Mouse (Mus musculus) neural tube, embryonic 12.5 days (tissue): ENCODE results near the gene B3gnt4. TPM values are rescaled to one million over a fixed set of nuclear protein-coding genes. Genes with fewer than 3 reads are reported as not detected.

Experiments
- ATAC-seq: fragments of 200-750 bp; cut with Nextera tagmentation; 2 replicates; pipeline ENCODE4 v1.8.0; 2017; ENCODE audit warnings: low read depth, mild to moderate bottlenecking, moderate TSS enrichment, moderate library complexity; ENCODE audit not compliant: low FRiP score
- H3K27ac ChIP-seq: fragments of 300-500 bp; sonication (generic); 2 replicates; pipeline ENCODE4 v1.5.1; 2016
- H3K27me3 ChIP-seq: fragments of 300-500 bp; sonication (generic); replicated peaks from 2 replicates; pipeline ENCODE4 v1.6.1; 2016; ENCODE audit warnings: mild to moderate bottlenecking
- H3K36me3 ChIP-seq: fragments of 300-500 bp; sonication (generic); 2 replicates; pipeline ENCODE4 v1.6.1; 2016; ENCODE audit warnings: mild to moderate bottlenecking
- H3K4me1 ChIP-seq: fragments of 300-500 bp; sonication (generic); 2 replicates; pipeline ENCODE4 v1.6.1; 2016
- H3K4me2 ChIP-seq: fragments of 300-500 bp; sonication (generic); replicated peaks from 2 replicates; pipeline ENCODE4 v1.6.1; 2016; ENCODE audit warnings: mild to moderate bottlenecking
- H3K4me3 ChIP-seq: fragments of 300-500 bp; sonication (generic); 2 replicates; pipeline ENCODE4 v1.5.1; 2016
- H3K9ac ChIP-seq: fragments of 300-500 bp; sonication (generic); 2 replicates; pipeline ENCODE4 v1.6.1; 2016; ENCODE audit warnings: mild to moderate bottlenecking
- H3K9me3 ChIP-seq: fragments of 300-500 bp; sonication (generic); 2 replicates; pipeline ENCODE4 v1.6.1; 2016; ENCODE audit warnings: mild to moderate bottlenecking
- WGBS: fragments of 180-500 bp; shearing (Covaris S2); methylation state at CpG from one replicate; pipeline ENCODE4 v1.1.7; 2016; 5-methylcytosine and 5-hydroxymethylcytosine counted together
- microRNA-seq: library from miRNA; unstranded; fragments of <30 nt; microRNA quantifications from one replicate; pipeline ENCODE4, GENCODE M21; 2017
- polyA plus RNA-seq: library from polyadenylated mRNA; unstranded; fragments of >200 nt; fragmentation: Nextera tagmentation; extraction: Ambion mirVana; gene quantifications from 2 replicates; pipeline ENCODE4 v1.2.1, GENCODE M21; 2016

B3gnt4 gene
- polyA plus RNA-seq, 1 experiment from 2014 or later, result 0.80 TPM

DNA sequence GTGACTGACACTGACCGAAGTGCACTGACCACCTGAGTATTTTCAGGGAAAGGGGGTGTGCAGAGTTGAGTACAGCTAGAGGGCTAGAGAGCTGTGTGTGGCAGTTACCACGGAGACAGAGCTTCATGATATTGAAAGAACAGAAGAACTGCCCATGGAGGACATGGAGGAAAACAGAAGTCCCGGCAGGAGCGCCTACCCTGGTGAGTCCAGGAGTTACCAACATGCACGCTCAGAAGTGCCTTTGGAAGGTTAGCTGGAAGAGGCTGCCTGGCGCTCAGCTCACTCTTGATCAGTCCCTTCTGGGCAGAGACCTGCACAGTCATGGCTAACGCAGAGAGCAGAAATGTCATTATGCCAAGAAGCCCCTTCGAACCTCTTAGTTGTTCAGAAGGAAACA lies 19.8 kb downstream of the B3gnt4 start:
- Histone ChIP-seq H3K9ac (no peak overlapping the region), H3K27me3 (no peaks in the 10 kb centered on the region), H3K4me1 (no peaks in the 10 kb centered on the region), H3K36me3 (peaks cover 74% of the 10 kb centered on the region), H3K9me3 (no peaks in the 10 kb centered on the region), H3K4me2 (no peak overlapping the region), H3K4me3 (no peak overlapping the region), H3K27ac (no peak overlapping the region)
- WGBS, result 92% methylated on average over 8 of the region's 8 CpGs
- ATAC-seq, result no peak

- H3K27me3 ChIP-seq, result no peaks in the 10 kb centered on the region
- H3K4me1 ChIP-seq, result no peaks in the 10 kb centered on the region
- no peaks in the 10 kb centered on the region for H3K9me3 ChIP-seq
- no peak overlapping the region for H3K4me2 ChIP-seq
- 96% methylated on average over 10 of the region's 10 CpGs for WGBS
- no peak overlapping the region for H3K9ac ChIP-seq
- no peak overlapping the region for H3K27ac ChIP-seq
- no peak overlapping the region for H3K4me3 ChIP-seq
- peaks cover 83% of the 10 kb centered on the region for H3K36me3 ChIP-seq
- ATAC-seq, result no peak
These were observed 23.5 kb downstream of the B3gnt4 start for GRCm38 (mm10) chr5:123533801-123534200.

GRCm38 (mm10) chr5:123555693-123556092 lies 45.4 kb downstream of the B3gnt4 start:
- Histone ChIP-seq H3K27me3 (no peaks in the 10 kb centered on the region), H3K27ac (no peak overlapping the region), H3K36me3 (peaks cover 55% of the 10 kb centered on the region), H3K4me3 (no peak overlapping the region), H3K4me2 (no peak overlapping the region), H3K9me3 (no peaks in the 10 kb centered on the region), H3K4me1 (no peaks in the 10 kb centered on the region), H3K9ac (no peak overlapping the region)
- WGBS, result 92% methylated on average over 7 of the region's 7 CpGs
- ATAC-seq, result no peak

GRCm38 (mm10) chr5:123556451-123556850 lies 46.2 kb downstream of the B3gnt4 start:
- 86% methylated on average over 2 of the region's 2 CpGs for WGBS
- Histone ChIP-seq H3K27me3 (no peaks in the 10 kb centered on the region), H3K4me3 (no peak overlapping the region), H3K36me3 (peaks cover 61% of the 10 kb centered on the region), H3K4me2 (no peak overlapping the region), H3K9me3 (no peaks in the 10 kb centered on the region), H3K27ac (no peak overlapping the region), H3K9ac (no peak overlapping the region), H3K4me1 (no peaks in the 10 kb centered on the region)
- ATAC-seq, result no peak

DNA sequence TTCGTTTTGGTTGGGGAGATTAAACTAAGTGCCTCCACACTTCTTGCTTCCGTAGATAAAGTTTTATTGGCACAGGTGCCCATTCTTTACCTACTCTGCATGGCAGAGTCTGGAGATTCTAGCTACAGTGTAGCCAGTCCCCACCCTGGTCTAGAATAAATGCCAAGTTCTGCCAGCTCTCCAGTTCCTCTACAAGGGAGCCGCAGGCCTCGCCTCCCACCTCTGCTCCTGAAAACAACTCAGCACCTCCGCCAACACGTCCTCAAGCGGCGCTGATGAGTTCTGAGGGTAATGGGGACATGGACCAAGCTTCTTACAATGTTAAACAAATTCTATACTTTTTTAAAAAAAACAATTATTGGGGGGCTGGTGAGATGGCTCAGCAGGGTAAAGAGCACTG lies 49.3 kb downstream of the B3gnt4 start:
- WGBS, result 94% methylated on average over 8 of the region's 8 CpGs
- Histone ChIP-seq H3K9me3 (no peaks in the 10 kb centered on the region), H3K4me1 (no peaks in the 10 kb centered on the region), H3K9ac (no peak overlapping the region), H3K4me3 (no peak overlapping the region), H3K36me3 (peaks cover 88% of the 10 kb centered on the region), H3K4me2 (no peak overlapping the region), H3K27me3 (no peaks in the 10 kb centered on the region), H3K27ac (no peak overlapping the region)
- no peak for ATAC-seq

- no peaks in the 10 kb centered on the region for H3K9me3 ChIP-seq
- H3K4me2 ChIP-seq, result no peak overlapping the region
- no peak overlapping the region for H3K4me3 ChIP-seq
- H3K36me3 ChIP-seq, result peaks cover 90% of the 10 kb centered on the region
- H3K9ac ChIP-seq, result no peak overlapping the region
- ATAC-seq, result no peak
- no peaks in the 10 kb centered on the region for H3K27me3 ChIP-seq
- 96% methylated on average over 11 of the region's 11 CpGs for WGBS
- no peaks in the 10 kb centered on the region for H3K4me1 ChIP-seq
- H3K27ac ChIP-seq, result no peak overlapping the region
These were observed 50.9 kb downstream of the B3gnt4 start for GRCm38 (mm10) chr5:123561128-123561527.

Small RNAs within 50 kb of the gene (microRNA-seq; reads per million reads assigned to microRNA genes)
- not detected for gene Mir7647

Other genes starting within 250 kb of the B3gnt4 start
- 66.7 and 70.9 TPM in 2 replicates for gene Bcl7a, start 166.6 kb upstream of the B3gnt4 start, polyA plus RNA-seq
- 21.7 and 23.3 TPM in 2 replicates for gene Mlxip, start 115.7 kb upstream of the B3gnt4 start, polyA plus RNA-seq
- 0.09 TPM in 1 of 2 replicates, not detected in the other for gene Lrrc43, start 21.2 kb upstream of the B3gnt4 start, polyA plus RNA-seq
- not detected in 2 replicates for gene Il31, start 21.0 kb upstream of the B3gnt4 start, polyA plus RNA-seq
- gene Diablo, start 13.7 kb downstream of the B3gnt4 start, polyA plus RNA-seq, result 128 and 134 TPM in 2 replicates
- 2.7 and 3.7 TPM in 2 replicates for gene Gm49027, start 15.0 kb downstream of the B3gnt4 start, polyA plus RNA-seq
- gene Vps33a, start 62.6 kb downstream of the B3gnt4 start, polyA plus RNA-seq, result 41.2 and 41.5 TPM in 2 replicates
- gene Clip1, start 174.2 kb downstream of the B3gnt4 start, polyA plus RNA-seq, result 64.6 and 66.1 TPM in 2 replicates
- gene Zcchc8, start 210.6 kb downstream of the B3gnt4 start, polyA plus RNA-seq, result 89.3 and 96.6 TPM in 2 replicates
- gene Rsrc2, start 239.0 kb downstream of the B3gnt4 start, polyA plus RNA-seq, result 160 and 170 TPM in 2 replicates
- gene Kntc1, start 239.3 kb downstream of the B3gnt4 start, polyA plus RNA-seq, result 25.3 and 26.2 TPM in 2 replicates